Mouse (Mus musculus) lung, adult 2 months (tissue): ENCODE measurements around the gene Cxadr.

Experiments
- CTCF ChIP-seq: fragments of 200-500 bp; IDR thresholded peaks from 2 replicates; pipeline ENCODE4 v1.5.1; 2011; ENCODE audit warnings: mild to moderate bottlenecking, low read length, control low read depth; ENCODE audit not compliant: insufficient read depth
- POLR2A ChIP-seq: fragments of 200-500 bp; IDR thresholded peaks from 2 replicates; pipeline ENCODE4 v1.6.1; 2011; ENCODE audit warnings: low read depth, mild to moderate bottlenecking, control low read depth, low read length, borderline replicate concordance; ENCODE audit errors: extremely low read depth

GRCm38 (mm10) chr16:78322140-78322539 lies 20.9 kb downstream of the Cxadr start:
- no peak for TF ChIP-seq POLR2A
- TF ChIP-seq CTCF, result no peak
